Mouse (Mus musculus) stomach, postnatal 0 days (tissue): ENCODE data around the gene Rab11fip4.

ENCODE experiments used
- CTCF ChIP-seq: IDR thresholded peaks from 2 replicates; pipeline ENCODE4 v1.5.1; 2016; ENCODE audit warnings: antibody characterized with exemption, low read depth, mild to moderate bottlenecking, moderate library complexity
- EP300 ChIP-seq: optimal IDR thresholded peaks from 2 replicates; pipeline ENCODE3; 2016; ENCODE audit warnings: antibody characterized with exemption

GRCm38 (mm10) chr11:79675994-79676393 lies 85.0 kb downstream of the Rab11fip4 start:
- TF ChIP-seq CTCF (no peak), EP300 (no peak)
